Mouse (Mus musculus): ENCODE data around the gene Zfp580. TPM values are rescaled to one million over a fixed set of nuclear protein-coding genes. Genes with fewer than 3 reads are reported as not detected.

Gene Zfp580
- polyA plus RNA-seq, 1 experiment from 2014 or later = 43.1 TPM

Other genes with a start within 250 kb of the Zfp580 start
- 348 and 351 TPM in 2 replicates for gene Ube2s, start 238.9 kb upstream of the Zfp580 start, polyA plus RNA-seq (2015; fragmentation: Nextera tagmentation; extraction: Ambion mirVana)
- 0.43 and 0.99 TPM in 2 replicates for gene Shisa7, start 206.8 kb upstream of the Zfp580 start, polyA plus RNA-seq (2015; fragmentation: Nextera tagmentation; extraction: Ambion mirVana)
- gene Isoc2b, start 181.3 kb upstream of the Zfp580 start, polyA plus RNA-seq (2015; fragmentation: Nextera tagmentation; extraction: Ambion mirVana) = 11.3 and 13.1 TPM in 2 replicates
- 0.95 and 1.2 TPM in 2 replicates for gene Isoc2a, start 174.4 kb upstream of the Zfp580 start, polyA plus RNA-seq (2015; fragmentation: Nextera tagmentation; extraction: Ambion mirVana)
- gene Gm36210, start 145.0 kb upstream of the Zfp580 start, polyA plus RNA-seq (2015; fragmentation: Nextera tagmentation; extraction: Ambion mirVana) = not detected in 2 replicates
- 4.1 and 4.9 TPM in 2 replicates for gene Zfp628, start 136.3 kb upstream of the Zfp580 start, polyA plus RNA-seq (2015; fragmentation: Nextera tagmentation; extraction: Ambion mirVana)
- 5.1 and 5.5 TPM in 2 replicates for gene Nat14, start 129.5 kb upstream of the Zfp580 start, polyA plus RNA-seq (2015; fragmentation: Nextera tagmentation; extraction: Ambion mirVana)
- 4.7 and 5.5 TPM in 2 replicates for gene Ssc5d, start 125.8 kb upstream of the Zfp580 start, polyA plus RNA-seq (2015; fragmentation: Nextera tagmentation; extraction: Ambion mirVana)
- gene Sbk2, start 87.1 kb upstream of the Zfp580 start, polyA plus RNA-seq (2015; fragmentation: Nextera tagmentation; extraction: Ambion mirVana) = 0.32 and 1.1 TPM in 2 replicates
- 0.05 and 0.25 TPM in 2 replicates for gene Sbk3, start 80.4 kb upstream of the Zfp580 start, polyA plus RNA-seq (2015; fragmentation: Nextera tagmentation; extraction: Ambion mirVana)
- gene Zfp579, start 55.4 kb upstream of the Zfp580 start, polyA plus RNA-seq (2015; fragmentation: Nextera tagmentation; extraction: Ambion mirVana) = 32.8 and 35.0 TPM in 2 replicates
- gene Zfp524, start 37.1 kb upstream of the Zfp580 start, polyA plus RNA-seq (2015; fragmentation: Nextera tagmentation; extraction: Ambion mirVana) = 15.2 and 15.8 TPM in 2 replicates
- gene Fiz1, start 36.8 kb upstream of the Zfp580 start, polyA plus RNA-seq (2015; fragmentation: Nextera tagmentation; extraction: Ambion mirVana) = 43.9 and 46.2 TPM in 2 replicates
- 1.2 TPM in 1 of 2 replicates, not detected in the other for gene Gm44973, start 36.0 kb upstream of the Zfp580 start, polyA plus RNA-seq (2015; fragmentation: Nextera tagmentation; extraction: Ambion mirVana)
- gene Zfp865, start 31.2 kb upstream of the Zfp580 start, polyA plus RNA-seq (2015; fragmentation: Nextera tagmentation; extraction: Ambion mirVana) = 8.0 and 9.0 TPM in 2 replicates
- gene Ccdc106, start 31.0 kb upstream of the Zfp580 start, polyA plus RNA-seq (2015; fragmentation: Nextera tagmentation; extraction: Ambion mirVana) = 35.4 and 37.8 TPM in 2 replicates
- not detected in 2 replicates for gene 4632433K11Rik, start 17.4 kb upstream of the Zfp580 start, polyA plus RNA-seq (2015; fragmentation: Nextera tagmentation; extraction: Ambion mirVana)
- gene Zfp784, start 13.1 kb upstream of the Zfp580 start, polyA plus RNA-seq (2015; fragmentation: Nextera tagmentation; extraction: Ambion mirVana) = 6.7 and 7.5 TPM in 2 replicates
- 116 and 124 TPM in 2 replicates for gene U2af2, start 10.6 kb downstream of the Zfp580 start, polyA plus RNA-seq (2015; fragmentation: Nextera tagmentation; extraction: Ambion mirVana)
- gene Epn1, start 28.7 kb downstream of the Zfp580 start, polyA plus RNA-seq (2015; fragmentation: Nextera tagmentation; extraction: Ambion mirVana) = 66.5 and 70.6 TPM in 2 replicates
- not detected in 2 replicates for gene Rfpl4, start 65.4 kb downstream of the Zfp580 start, polyA plus RNA-seq (2015; fragmentation: Nextera tagmentation; extraction: Ambion mirVana)
- gene Rasl2-9, start 74.4 kb downstream of the Zfp580 start, polyA plus RNA-seq (2015; fragmentation: Nextera tagmentation; extraction: Ambion mirVana) = 0.60 and 0.80 TPM in 2 replicates
- gene Vmn1r55, start 98.1 kb downstream of the Zfp580 start, polyA plus RNA-seq (2015; fragmentation: Nextera tagmentation; extraction: Ambion mirVana) = not detected in 2 replicates
- not detected in 2 replicates for gene Vmn1r56, start 145.2 kb downstream of the Zfp580 start, polyA plus RNA-seq (2015; fragmentation: Nextera tagmentation; extraction: Ambion mirVana)
- not detected in 2 replicates for gene Vmn1r57, start 167.0 kb downstream of the Zfp580 start, polyA plus RNA-seq (2015; fragmentation: Nextera tagmentation; extraction: Ambion mirVana)

All from embryonic facial prominence, embryonic 15.5 days (tissue).